Mouse (Mus musculus) spleen, postnatal 36 days (tissue): ENCODE results near the gene Dusp16.

Source experiments
- DNase-seq, 2 experiments: peaks; one replicate each; pipeline ENCODE4 v3.0.0; 2022; ENCODE audit warnings: low spot score in 2 of 2, mixed read lengths in 1 of 2

Dusp16 gene

GRCm38 (mm10) chr6:134792141-134793045, at the start of gene Dusp16:
TSS of gene Dusp16 (minus strand) at chr6:134792625.
- peak; percentile 82 to 89 for DNase-seq

GRCm38 (mm10) chr6:134840346-134840745, 47.9 kb upstream of the Dusp16 start:
- no peak for DNase-seq

GRCm38 (mm10) chr6:134838111-134838510, 45.7 kb upstream of the Dusp16 start:
- no peak for DNase-seq

- peak in 1 of 2 experiments; percentile 20 for DNase-seq
These were observed 42.3 kb upstream of the Dusp16 start for GRCm38 (mm10) chr6:134834585-134835251.

- no peak for DNase-seq
These were observed 38.4 kb upstream of the Dusp16 start for GRCm38 (mm10) chr6:134830776-134831175.

GRCm38 (mm10) chr6:134829786-134830700, 37.6 kb upstream of the Dusp16 start, which contains the start of gene Crebl2:
TSS of gene Crebl2 (plus strand) at chr6:134830154.
- peak; percentile 98 to 99 for DNase-seq

- no peak for DNase-seq
These were observed 30.4 kb upstream of the Dusp16 start for GRCm38 (mm10) chr6:134822844-134823243.

GRCm38 (mm10) chr6:134820411-134820810, 28.0 kb upstream of the Dusp16 start:
- DNase-seq = no peak

GRCm38 (mm10) chr6:134819741-134820140, 27.3 kb upstream of the Dusp16 start:
- DNase-seq = no peak

- no peak for DNase-seq
These were observed 24.9 kb upstream of the Dusp16 start for GRCm38 (mm10) chr6:134817051-134817928.

GRCm38 (mm10) chr6:134813066-134813465, 20.6 kb upstream of the Dusp16 start:
- DNase-seq = no peak

GRCm38 (mm10) chr6:134807794-134808193, 15.4 kb upstream of the Dusp16 start:
- DNase-seq = no peak

- no peak for DNase-seq
These were observed 14.7 kb upstream of the Dusp16 start for GRCm38 (mm10) chr6:134807091-134807490.

GRCm38 (mm10) chr6:134806130-134806529, 13.7 kb upstream of the Dusp16 start:
- DNase-seq = no peak

GRCm38 (mm10) chr6:134804736-134805277, 12.4 kb upstream of the Dusp16 start:
- DNase-seq = no peak

- DNase-seq = peak; percentile 61 to 72
These were observed 10.2 kb upstream of the Dusp16 start for GRCm38 (mm10) chr6:134802641-134803043.

- no peak for DNase-seq
These were observed 9.1 kb upstream of the Dusp16 start for GRCm38 (mm10) chr6:134801483-134801882.

GRCm38 (mm10) chr6:134796297-134796696, 3.9 kb upstream of the Dusp16 start:
- peak; percentile 26 to 40 for DNase-seq

- DNase-seq = peak; percentile 74 to 76
These were observed 1.6 kb upstream of the Dusp16 start for GRCm38 (mm10) chr6:134793911-134794520.
